Mouse (Mus musculus) brain, embryonic 14.5 days (tissue): Measurements from ENCODE around the gene Mroh3.

ENCODE experiments used
- CTCF ChIP-seq: fragments of 200-500 bp; IDR thresholded peaks from 2 replicates; pipeline ENCODE4 v1.5.1; 2012; ENCODE audit warnings: inconsistent platforms, mild to moderate bottlenecking, moderate library complexity, borderline replicate concordance; ENCODE audit not compliant: insufficient read depth, insufficient read length; ENCODE audit errors: extremely low read depth
- POLR2A ChIP-seq: fragments of 200-500 bp; IDR thresholded peaks from 2 replicates; pipeline ENCODE4 v1.6.1; 2012; ENCODE audit warnings: mild to moderate bottlenecking, inconsistent platforms, borderline replicate concordance; ENCODE audit not compliant: poor library complexity, insufficient read depth, insufficient read length, severe bottlenecking; ENCODE audit errors: extremely low read depth

DNA sequence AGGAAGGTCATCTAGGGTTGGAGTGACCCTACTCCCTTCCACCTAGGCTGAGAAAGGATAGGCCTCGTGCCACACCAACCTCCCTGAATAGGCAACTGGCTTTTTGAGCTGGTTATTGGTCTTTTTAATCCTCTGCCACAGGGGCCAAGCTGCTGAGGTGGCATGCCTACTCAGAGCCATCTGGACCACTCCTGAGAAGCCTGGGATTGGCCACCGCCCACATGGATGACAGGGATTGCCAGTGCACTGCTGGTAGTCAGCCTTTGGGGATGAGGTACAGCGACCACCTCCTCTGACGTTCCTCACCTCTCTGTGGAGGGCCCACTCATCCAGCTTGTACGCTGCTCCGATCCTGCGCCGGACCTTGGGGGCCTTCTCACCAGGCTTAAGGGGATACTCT, 13.2 kb upstream of the Mroh3 start:
- TF ChIP-seq CTCF (no peak), POLR2A (no peak)
